Mouse (Mus musculus) cerebral cortex, adult 2 months (tissue): ENCODE data around the gene Otub2.

Source experiments
- WGBS: fragments of 180-500 bp; shearing (Covaris S2); methylation state at CpG from one replicate; pipeline ENCODE4 v1.1.7; 2018; 5-methylcytosine and 5-hydroxymethylcytosine counted together

Otub2 gene

DNA sequence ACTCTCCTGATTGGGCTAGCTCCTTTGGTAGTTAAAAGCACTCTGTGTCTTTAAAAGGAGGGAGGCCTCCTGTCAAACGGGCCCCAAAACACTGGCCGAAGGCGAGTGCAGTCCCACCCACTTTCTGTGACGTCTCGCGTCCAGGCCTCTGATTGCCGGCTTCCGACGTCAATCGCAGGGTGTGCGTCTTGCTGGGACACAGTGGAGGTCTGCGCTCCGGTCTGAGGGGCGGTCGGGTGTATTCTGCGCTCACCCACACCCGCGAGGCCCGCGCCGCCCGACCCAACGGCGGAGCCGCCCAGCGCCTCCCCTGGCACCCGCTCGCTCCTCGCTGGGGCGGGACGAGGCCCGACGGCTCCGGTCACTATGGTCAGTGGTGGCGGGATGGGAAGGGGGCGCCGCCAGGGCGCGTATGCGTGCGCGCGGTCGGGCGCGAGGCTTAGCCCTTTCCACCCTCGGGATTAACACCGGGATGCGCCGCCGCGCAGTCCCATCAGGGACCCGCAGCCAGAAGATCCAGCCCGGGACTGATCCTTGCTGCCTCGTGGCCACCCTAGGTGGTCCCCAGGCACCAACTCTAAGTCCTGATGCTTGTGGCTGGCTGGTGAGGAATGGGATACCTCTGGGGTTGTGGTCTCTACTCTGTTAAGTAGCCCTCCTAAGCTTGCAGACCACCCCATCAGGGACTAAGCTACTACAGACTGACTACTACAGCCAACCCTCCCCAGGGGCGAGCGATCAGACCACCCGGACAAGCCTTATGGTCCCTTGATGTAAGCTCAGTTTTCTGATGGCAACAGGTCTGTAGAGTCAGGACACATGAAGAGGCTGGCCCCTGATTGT lies at the start of gene Otub2:
TSS of gene Otub2 (plus strand) at position 178 of the 843 bp plus-strand sequence.
- under 1% methylated on average over 57 of the region's 58 CpGs for WGBS

- WGBS = 91% methylated on average over 5 of the region's 5 CpGs
These were observed 47.3 kb upstream of the Otub2 start for GRCm38 (mm10) chr12:103341212-103341611.

GRCm38 (mm10) chr12:103343456-103343855 lies 45.0 kb upstream of the Otub2 start:
- 82% methylated on average over 8 of the region's 8 CpGs for WGBS

GRCm38 (mm10) chr12:103344934-103345333 lies 43.5 kb upstream of the Otub2 start:
- WGBS = 89% methylated on average over 7 of the region's 7 CpGs

DNA sequence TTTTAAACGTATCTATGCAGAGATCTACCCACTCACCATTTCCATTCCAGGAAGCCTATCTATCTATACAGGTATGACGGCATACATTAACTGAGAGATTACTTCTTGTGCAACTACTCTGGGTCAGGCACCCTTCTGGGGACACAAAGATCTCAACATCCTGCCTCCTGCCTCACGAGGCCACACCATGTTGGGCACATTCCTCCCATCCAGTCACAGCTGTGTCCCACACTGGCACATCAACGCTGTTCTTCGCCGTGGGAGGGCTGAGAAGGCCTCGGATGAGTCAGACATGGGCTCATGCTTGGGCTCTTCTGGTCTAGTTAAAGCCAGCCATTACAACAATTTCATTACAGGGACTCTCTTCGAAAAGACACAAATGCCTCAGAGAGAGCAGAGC lies 41.5 kb upstream of the Otub2 start:
- WGBS = 46% methylated on average over 8 of the region's 8 CpGs

- 69% methylated on average over 5 of the region's 5 CpGs for WGBS
These were observed 41.1 kb upstream of the Otub2 start for GRCm38 (mm10) chr12:103347406-103347805.

- whole genome bisulfite sequencing = 6% methylated on average over 3 of the region's 3 CpGs
These were observed 40.0 kb upstream of the Otub2 start for GRCm38 (mm10) chr12:103348506-103348905.

DNA sequence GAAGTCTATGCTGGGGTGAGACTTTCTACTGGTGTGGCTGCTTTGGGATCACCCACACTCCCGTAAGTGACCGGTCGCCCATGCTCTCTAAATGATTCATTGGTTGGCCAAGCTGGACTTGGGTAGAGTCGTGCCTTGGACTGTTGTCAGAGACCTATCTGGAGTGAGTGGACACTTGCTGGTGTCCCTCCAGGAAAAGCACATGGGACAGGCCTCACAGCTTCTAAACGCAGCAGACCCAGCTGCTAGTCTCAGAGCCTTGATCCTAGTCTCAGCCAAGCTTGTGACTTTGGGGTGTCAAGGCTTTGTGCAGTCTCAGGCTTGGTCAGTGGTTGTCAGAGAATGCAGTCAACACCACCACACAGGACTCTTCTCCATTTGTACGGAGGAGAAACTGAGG lies 35.7 kb upstream of the Otub2 start:
- WGBS = 88% methylated on average over 6 of the region's 6 CpGs

- 17% methylated on average over 5 of the region's 5 CpGs for WGBS
These were observed 34.9 kb upstream of the Otub2 start for GRCm38 (mm10) chr12:103353538-103353937.

- WGBS = 49% methylated on average over 14 of the region's 14 CpGs
These were observed 32.6 kb upstream of the Otub2 start, which contains the start of gene Asb2 for GRCm38 (mm10) chr12:103355746-103356414. Gene Asb2 (minus strand): TSS chr12:103356001.

DNA sequence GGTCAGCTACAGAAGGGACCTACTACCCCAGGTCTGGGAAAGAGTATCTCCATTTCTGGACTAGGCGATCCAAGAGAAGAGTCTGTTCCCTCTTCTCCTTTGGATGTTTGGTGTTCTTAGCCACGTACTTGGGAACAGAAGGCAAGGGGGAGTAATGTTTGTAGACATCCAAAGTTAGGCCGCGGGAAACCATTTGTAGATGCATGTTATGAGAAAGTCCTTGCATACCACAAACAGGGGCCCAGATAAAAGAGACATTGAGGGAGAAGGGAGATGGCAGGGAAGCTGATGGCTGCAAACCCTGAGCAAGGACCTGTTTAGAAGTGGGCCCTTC lies 32.1 kb upstream of the Otub2 start:
- WGBS = 51% methylated on average over 4 of the region's 4 CpGs

GRCm38 (mm10) chr12:103358216-103358615 lies 30.3 kb upstream of the Otub2 start:
- 28% methylated on average over 8 of the region's 8 CpGs for WGBS

- WGBS = 53% methylated on average over 4 of the region's 4 CpGs
These were observed 29.3 kb upstream of the Otub2 start for GRCm38 (mm10) chr12:103358951-103359801.

- WGBS = 86% methylated on average over 8 of the region's 8 CpGs
These were observed 27.7 kb upstream of the Otub2 start for GRCm38 (mm10) chr12:103360812-103361211.

- WGBS = 94% methylated on average over 17 of the region's 17 CpGs
These were observed 26.8 kb upstream of the Otub2 start for GRCm38 (mm10) chr12:103361539-103362307.

DNA sequence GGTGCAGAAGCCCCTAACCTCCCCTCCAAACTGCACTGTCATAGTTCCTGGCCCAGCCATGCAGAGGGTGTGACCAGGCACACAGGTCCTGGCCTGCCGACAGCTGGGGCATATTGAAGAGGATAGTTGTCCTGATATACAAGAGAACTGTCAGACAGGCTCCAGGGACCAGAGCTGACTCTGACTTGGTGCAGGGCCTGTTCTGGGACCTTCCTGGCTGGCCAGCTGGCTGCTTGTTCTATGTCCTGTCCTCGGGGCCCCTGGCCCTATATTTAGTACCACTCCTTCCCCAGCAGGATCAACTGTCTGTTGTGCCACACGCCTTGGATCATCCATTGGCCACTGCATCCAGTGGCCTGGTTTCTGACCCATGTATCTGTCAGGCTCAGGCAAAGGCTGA lies 26.1 kb upstream of the Otub2 start:
- WGBS = 81% methylated on average over 3 of the region's 3 CpGs

DNA sequence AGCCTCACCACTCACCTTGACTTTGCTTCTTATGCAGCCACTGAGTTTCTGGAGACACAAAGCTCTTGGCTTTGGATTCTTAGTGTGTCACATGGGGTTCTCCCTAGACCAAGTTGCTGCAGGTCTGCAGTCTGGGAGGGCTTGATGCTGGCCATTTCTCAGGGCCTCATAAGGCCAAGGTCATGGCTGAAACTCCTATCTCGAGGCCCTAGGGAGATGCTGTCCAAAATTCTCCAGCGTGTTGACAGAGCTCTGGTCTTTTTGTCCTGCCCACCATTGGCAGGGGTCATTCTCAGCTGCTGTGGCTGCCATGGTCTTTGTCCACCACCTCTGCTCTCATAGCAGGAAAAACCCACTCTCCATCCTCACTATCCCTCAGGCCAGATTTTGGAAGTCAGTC lies 21.3 kb upstream of the Otub2 start:
- 88% methylated on average over 2 of the region's 2 CpGs for WGBS

GRCm38 (mm10) chr12:103367620-103368325 lies 20.7 kb upstream of the Otub2 start:
- 21% methylated on average over 18 of the region's 18 CpGs for WGBS

DNA sequence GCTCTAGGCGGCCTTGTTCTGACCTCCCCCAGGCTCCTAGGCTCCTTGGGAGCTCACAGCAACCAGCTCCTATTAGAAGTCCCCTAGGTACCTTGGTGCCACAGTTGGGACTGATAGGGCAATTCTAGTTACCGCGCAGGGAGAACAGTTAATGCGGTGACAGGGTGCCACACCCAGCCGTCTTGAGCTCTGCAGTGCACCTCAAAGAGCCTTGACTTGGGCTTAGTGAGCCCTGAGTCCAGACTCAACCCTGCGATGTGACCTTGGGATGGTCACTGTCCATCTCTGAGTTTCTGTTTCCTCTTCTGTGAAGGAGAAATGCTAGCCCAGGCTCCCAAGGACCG lies 20.2 kb upstream of the Otub2 start:
- 81% methylated on average over 7 of the region's 7 CpGs for WGBS

DNA sequence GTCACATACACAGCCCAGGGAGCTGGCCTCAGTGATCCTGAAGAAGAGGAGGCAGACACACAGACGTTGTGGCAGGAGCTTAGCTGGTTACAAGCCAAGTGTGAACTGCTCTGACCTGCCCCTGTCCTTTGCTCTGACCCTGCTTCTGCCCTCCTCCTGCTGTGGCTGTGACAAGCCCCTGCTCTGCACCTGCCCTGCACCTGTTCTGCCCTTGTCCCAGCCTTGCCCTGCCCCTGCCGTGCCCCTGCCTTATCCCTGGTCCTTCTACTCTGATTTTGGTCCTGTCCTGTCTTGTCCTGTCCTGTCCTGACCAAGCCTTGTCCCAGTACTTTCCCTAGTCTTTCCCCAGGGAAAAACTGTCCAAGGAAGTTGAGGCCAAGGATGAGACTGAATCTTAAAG lies 19.7 kb upstream of the Otub2 start:
- WGBS = 82% methylated on average over 2 of the region's 2 CpGs

DNA sequence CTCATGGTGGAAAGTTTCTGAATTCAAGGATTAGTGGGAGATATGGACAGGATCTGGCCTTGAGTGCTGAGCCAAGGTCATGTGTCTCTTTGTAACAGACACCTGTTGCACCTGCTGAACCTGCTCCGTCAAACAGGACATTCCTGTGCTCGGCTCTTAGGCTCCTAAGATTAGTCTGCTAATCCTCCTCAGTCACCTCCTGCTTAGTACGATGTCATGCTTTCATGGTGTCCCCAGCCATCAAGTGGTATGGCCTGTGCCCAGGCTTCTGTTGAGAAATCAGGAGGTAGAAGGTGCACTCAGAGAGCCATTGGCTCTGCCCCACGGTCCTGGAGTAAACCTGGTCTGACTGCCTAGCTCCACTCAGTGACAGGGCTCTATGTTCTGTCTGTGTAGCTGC lies 17.6 kb upstream of the Otub2 start:
- WGBS = 94% methylated on average over 4 of the region's 4 CpGs
